Mouse (Mus musculus) spleen, postnatal 14 days (tissue): ENCODE results near the gene Pdik1l.

Experiments
- DNase-seq, 2 experiments: peaks; one replicate each; pipeline ENCODE4 v3.0.0; 2021 to 2022; ENCODE audit warnings: low spot score in 2 of 2

The Pdik1l gene

DNA sequence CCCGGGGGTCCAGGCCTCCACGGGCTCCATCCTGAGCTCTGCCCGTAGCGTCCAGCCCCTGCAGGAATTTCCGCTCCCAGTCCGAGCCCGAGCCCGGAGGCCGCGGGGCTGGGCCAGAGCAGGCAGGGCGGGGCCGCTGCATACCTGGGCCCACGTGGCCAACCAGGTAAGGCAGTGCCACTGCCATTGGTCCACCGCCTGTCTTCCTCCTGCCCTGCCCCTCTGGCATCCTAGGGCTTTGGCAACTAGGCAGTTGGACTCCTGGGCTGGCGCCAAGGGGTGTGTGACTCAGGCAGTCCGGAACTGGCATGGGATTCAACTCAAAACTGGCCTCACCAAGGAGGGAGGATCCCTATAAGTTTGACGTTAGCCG, 49.4 kb downstream of the Pdik1l start, which contains the start of gene Cnksr1:
Gene Cnksr1, minus strand, starts transcription at position 121 of the 373 bp plus-strand sequence.
- DNase-seq, result no peak

DNA sequence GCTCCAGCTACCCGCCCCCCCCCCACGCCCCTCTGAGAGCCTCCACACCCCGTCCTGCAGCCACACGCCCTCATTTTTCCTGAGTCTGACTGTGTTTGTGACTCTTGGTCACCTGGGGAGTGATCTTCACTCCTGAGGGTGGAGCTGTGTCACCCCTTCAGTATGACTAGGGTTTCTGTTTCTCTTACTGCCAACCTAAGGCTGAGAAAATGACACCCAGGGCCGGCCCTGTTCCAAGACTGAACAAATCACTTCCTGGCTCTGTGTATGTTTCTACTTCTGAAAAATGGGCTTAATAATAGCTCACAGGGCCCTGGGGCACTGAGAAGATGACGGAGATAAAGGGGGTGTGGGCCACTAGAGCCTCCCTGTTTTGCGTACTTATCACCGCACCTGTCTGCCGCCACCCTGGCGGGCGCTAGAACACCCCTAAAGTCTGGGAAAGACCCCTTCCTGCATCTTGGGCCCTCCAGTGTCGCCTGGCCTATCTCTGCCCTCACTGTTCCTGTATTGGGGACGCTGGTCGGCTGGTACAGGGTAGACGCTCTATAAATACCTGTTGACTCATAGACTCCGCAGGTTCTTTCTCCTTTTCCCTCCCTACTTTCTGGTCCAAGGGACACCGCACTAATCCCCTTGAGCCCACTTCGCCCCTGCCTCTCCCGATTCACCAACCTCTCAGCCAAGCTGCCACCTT, 50.0 kb downstream of the Pdik1l start:
- DNase-seq, result no peak

DNA sequence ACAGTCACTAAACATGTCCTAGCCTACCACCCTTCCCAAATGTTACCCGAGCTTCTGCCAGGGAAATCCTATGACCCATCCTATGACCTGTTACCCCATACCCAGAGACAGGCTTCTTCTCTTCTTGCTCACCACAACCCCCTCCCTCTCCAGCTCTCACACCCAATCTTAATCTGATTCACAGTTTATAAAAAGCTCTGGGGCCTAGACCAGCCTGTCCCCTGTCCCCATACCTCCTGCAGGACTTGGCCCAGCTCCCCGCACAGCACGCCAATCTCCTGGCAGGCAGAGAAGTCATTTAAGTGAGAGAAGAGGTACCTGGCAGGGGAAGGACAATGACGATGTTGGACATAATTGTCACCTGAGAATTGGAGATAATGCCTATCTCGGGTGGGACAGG, 52.8 kb downstream of the Pdik1l start:
- DNase-seq, result no peak

DNA sequence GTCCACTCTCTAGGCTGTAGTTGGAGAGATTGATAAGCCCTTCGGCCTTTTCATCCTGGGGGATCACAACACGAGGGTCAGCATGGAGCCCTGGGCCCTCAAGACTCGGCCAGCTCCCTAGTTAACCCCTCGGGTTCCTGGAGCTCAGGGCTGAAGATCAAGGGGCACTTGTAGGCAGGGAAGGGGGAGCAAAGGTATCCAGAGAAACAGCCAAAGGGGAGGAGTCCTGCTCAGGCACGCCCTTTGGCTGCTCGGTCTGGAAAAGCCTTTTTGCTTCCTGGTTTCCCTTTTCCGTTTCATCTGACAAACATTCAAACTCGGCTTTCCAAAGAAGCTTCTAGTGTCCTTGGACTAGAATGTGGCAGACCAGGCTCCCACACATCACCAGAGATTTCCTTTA, 57.3 kb downstream of the Pdik1l start:
- DNase-seq, result no peak

DNA sequence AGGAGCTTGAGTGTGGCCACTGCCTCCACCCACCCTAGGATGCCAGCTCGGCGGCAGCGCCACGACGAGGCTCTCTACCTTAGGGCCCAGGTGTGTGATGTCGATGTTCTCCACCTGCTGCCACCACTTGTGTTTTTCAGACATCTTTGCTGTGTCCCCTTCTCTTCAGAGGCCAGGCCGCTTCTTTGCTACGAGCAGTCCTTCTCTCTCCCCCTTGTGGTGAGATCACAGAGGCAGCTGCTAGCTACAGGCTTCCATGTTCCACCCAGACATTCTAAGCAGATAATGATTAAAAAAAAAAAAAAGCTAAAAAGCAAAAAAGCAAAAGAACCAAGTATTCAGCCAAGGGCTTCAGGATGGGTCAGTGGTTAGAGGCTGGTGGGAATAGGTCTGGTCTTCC, 60.5 kb downstream of the Pdik1l start, which contains the start of gene Catsper4:
Gene Catsper4, minus strand, starts transcription at position 190 of the 400 bp plus-strand sequence.
- DNase-seq, result no peak
